Mouse (Mus musculus): ENCODE results near the gene Tacr2.

The Tacr2 gene

GRCm38 (mm10) chr10:62300006-62300827 is 48.0 kb downstream of the Tacr2 start:
- DNase-seq (ENCODE audit: low spot score): peak; percentile 67

GRCm38 (mm10) chr10:62305090-62305489 is 52.9 kb downstream of the Tacr2 start:
- DNase-seq (ENCODE audit: low spot score): no peak

GRCm38 (mm10) chr10:62306483-62306882 is 54.2 kb downstream of the Tacr2 start:
- DNase-seq (ENCODE audit: low spot score): no peak

GRCm38 (mm10) chr10:62308896-62309491 is 56.8 kb downstream of the Tacr2 start:
- no peak for DNase-seq (ENCODE audit: low spot score)

GRCm38 (mm10) chr10:62309593-62309992 is 57.4 kb downstream of the Tacr2 start:
- no peak for DNase-seq (ENCODE audit: low spot score)

- DNase-seq (ENCODE audit: low spot score): no peak
Observed at GRCm38 (mm10) chr10:62310259-62311039, 58.2 kb downstream of the Tacr2 start.

GRCm38 (mm10) chr10:62311464-62311863 is 59.2 kb downstream of the Tacr2 start:
- DNase-seq (ENCODE audit: low spot score): no peak

GRCm38 (mm10) chr10:62313140-62313539 is 60.9 kb downstream of the Tacr2 start:
- no peak for DNase-seq (ENCODE audit: low spot score)

- DNase-seq (ENCODE audit: low spot score): no peak
Observed at GRCm38 (mm10) chr10:62313885-62314424, 61.7 kb downstream of the Tacr2 start.
